Mouse (Mus musculus) urinary bladder, postnatal 36 days (tissue): Measurements from ENCODE around the gene Itprid2.
A peak's percentile ranks its signal among the peaks of the same experiment; 100 is the strongest.
"Not testable (repeated sequence)": the region's sequence is repeated elsewhere in the genome, so short reads cannot be mapped to it uniquely, and the experiment has no call there.

Experiments used
- DNase-seq, 2 experiments: peaks; one replicate each; pipeline ENCODE4 v3.0.0; 2022; ENCODE audit warnings: low spot score in 2 of 2, mixed read lengths in 1 of 2

Itprid2 gene

DNA sequence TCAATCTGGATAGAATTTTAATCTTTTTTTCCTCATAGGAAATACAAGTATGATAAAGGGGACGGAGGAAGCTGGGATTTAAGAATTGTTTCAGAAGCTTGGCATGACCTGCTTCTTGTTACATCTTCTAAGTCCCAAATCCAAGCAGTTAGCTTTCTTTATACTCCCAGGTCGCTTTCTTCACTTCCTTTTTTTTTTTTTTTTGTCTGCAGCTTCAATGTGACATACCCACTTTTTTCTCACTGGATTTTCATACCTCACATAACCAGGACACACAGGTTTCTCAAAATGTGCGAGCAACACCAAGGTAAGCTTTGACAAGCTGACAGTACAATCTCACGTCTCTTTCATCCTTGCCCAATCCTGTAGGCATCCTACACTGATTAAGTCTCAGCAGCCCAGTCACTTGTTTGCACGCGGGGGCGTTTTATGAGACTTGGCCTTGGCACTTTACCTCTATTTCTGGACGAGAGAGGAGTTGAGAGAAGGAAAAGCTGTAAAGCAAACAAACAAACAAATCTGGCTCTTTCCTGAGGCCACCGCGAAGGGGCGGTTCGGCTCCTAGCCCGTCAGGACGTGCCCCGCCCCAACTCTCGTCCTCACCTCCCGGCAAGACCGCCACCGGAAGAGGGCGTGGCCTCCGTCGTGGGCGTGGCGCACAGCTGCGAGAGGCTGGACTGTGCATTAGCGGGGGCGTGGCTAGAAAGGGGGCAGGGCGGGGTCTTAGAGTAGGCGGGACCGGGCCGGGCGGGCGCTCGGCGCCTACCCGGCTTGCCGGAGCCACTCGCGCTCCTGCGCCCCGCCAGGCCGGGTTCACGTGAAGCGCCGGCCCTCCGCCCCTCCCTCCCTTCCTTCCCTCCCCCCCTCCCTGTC is at the start of gene Itprid2:
TSS of gene Itprid2 (plus strand) at position 825 of the 873 bp plus-strand sequence.
- DNase-seq: peak; percentile 96 to 98

DNA sequence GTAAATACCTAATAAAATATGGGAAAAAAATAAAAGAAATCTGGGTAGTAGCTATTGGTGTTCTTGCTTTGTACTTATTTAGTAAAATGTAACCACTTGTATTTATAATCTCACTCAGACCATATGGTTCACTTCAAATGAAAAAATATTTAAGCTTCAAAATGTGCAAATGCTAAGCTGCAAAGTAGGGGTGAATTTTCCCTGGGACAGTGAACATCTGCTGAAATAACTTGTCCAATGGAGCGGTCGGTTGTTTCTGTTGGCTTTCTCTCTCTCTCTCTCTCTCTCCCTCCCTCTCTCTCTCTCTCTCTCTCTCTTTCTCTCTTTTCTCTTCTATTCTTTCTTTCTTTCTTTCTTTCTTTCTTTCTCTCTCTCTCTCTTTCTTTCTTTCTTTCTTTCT is 39.0 kb upstream of the Itprid2 start:
- DNase-seq: no peak

- no peak for DNase-seq
Measured at GRCm38 (mm10) chr2:79597090-79597489, 38.1 kb upstream of the Itprid2 start.

DNA sequence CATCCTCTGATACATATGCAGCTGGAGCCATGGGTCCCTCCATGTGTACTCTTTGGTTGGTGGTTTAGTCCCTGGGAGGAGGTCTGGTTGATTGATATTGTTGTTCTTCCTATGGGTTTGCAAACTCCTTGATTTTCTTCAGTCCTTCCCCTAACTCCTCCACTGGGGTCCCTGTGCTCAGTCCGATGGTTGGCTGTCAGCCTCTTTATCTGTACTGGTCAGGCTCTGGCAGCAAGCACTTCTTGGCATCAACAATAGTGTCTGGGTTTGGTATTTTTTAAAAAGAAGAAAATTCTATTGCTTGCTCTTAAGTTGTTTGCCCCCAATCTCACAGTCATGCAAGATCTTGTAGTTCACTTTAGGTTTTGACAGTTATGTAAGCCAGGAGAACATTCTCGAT is 34.0 kb upstream of the Itprid2 start:
- not testable (repeated sequence) for DNase-seq

- peak; percentile 10 to 20 for DNase-seq
Measured at GRCm38 (mm10) chr2:79601691-79602116, 33.4 kb upstream of the Itprid2 start.

DNA sequence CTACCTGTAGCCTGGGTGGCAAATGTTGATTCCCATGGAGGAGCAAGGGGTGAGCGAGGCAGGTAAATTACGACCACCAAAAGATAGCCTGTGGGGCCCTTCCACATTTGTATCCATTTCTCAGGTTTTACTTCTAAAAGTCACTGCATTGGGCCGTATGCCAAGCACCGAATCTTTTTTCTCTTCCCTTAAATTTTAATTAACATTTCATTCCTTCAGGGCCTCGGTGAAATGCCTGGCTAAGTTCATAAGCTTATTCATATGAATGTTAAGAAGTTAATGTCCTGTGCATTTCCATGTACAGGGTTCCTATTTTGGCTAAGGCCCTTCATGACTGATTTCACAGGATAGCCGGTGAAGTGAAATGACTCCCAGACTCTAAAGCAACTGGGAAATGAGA is 32.8 kb upstream of the Itprid2 start:
- no peak for DNase-seq

DNA sequence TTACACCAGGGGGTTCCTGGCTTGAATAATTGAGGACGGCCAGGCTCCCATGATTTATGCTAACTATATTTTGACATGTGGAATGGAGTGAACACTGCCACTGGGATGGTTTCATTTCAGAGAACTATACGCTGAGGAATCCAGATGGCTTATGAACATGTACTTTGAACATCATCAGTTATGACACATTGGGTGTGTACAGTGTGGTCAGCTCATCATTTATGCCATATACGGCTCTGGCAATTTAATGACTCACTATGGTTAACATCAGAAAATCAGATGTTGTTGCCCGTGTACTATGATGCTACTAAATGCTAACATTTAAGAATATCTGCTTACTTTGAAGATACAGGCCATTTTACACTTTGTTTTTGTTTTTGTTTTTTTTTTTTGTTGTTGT is 31.8 kb upstream of the Itprid2 start:
- no peak for DNase-seq

DNA sequence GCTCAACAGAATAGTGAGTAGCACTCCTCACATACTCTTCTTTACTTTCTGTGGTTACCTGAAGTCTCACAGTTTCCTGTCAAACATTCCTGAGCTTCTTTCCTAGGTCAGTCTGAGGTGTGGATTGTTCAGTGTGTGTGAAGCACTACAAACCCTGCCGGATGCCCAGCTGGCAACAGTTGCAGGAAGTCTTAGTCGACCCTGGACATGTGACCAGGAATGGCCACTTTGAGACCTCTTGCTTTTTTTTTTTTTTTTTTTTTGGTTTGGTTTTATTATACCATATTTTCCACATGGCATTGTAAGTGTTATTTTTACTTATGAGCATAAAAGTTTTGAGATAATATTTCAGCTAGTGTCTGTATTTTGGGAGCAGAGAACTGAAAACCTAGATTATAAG is 29.1 kb upstream of the Itprid2 start:
- DNase-seq: no peak

GRCm38 (mm10) chr2:79607181-79607580 is 28.0 kb upstream of the Itprid2 start:
- DNase-seq: no peak

GRCm38 (mm10) chr2:79608301-79609074 is 26.7 kb upstream of the Itprid2 start:
- no peak for DNase-seq

- DNase-seq: no peak
Measured at GRCm38 (mm10) chr2:79610894-79611293, 24.3 kb upstream of the Itprid2 start.

GRCm38 (mm10) chr2:79618145-79618544 is 17.0 kb upstream of the Itprid2 start:
- no peak for DNase-seq

DNA sequence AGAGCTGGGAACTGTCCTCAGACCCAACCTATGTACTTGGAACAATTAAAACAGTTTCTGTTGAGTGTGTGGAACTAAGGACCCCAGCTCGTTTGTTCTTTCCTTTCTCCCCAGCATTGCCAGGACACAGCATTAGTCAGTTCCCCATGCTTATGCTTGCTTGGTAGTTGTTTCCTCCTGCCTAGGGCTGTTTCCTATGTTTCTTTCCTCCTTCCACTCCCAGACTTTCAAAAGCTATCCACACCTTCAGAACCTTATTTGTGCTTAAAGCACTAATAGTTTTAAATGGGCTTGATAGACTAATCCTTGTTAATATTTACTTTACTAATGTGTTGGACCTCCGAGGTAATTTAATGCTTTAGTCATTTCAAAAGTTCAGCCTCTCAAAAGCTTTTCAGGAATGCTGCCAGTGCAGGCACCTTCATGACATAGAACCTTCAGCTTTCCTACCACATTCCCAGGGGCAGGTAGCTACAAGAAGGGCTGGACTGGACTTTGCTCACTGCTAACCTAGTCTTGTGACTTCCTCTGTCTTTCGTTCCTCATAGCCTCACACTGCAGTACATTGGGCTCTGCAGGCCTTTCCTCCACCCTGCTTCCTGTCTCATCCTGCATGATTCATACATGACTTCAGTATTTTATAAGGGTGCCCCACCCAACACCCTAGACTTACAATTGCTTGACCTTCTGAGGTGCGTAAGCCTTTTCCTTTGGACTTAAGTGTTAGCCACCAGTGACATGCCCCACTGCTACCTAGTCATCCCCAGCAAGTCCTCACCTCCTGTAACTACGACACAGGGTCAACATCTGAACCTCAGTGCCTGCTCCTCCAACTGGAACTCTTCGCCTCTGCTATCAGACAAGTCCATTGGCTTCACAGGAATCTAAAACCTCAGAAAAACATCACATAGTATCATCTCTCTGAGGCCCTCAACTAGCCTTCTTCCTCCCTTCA is 16.3 kb upstream of the Itprid2 start:
- DNase-seq: peak in 1 of 2 experiments; percentile 10

- DNase-seq: no peak
Measured at GRCm38 (mm10) chr2:79623256-79623655, 11.9 kb upstream of the Itprid2 start.

- DNase-seq: no peak
Measured at GRCm38 (mm10) chr2:79627624-79628023, 7.5 kb upstream of the Itprid2 start.

GRCm38 (mm10) chr2:79630231-79630630 is 4.9 kb upstream of the Itprid2 start:
- DNase-seq: no peak

- peak; percentile 60 to 68 for DNase-seq
Measured at GRCm38 (mm10) chr2:79635426-79636291, 507 bp downstream of the Itprid2 start.

DNA sequence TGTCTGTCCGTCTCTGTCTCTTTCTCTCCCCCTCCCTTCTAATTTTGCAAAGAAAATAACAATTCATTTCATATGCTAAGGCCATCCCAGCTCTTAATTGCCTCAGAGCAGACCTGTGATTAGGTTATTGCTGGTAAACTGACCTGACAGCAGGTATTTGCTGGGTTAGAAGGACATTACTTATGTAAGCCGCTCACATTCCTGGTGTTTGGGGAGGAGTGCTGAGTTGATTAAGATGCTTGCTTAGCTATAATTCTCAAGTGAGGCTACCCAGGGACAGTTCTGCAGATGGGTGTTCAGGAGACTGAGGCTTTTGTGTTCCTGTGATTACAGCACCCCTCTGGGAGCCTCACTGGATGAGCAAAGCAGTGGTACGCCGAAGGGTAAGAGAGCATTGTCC is 3.8 kb downstream of the Itprid2 start:
- no peak for DNase-seq

GRCm38 (mm10) chr2:79646237-79646688 is 11.1 kb downstream of the Itprid2 start:
- DNase-seq: peak in 1 of 2 experiments; percentile 35

DNA sequence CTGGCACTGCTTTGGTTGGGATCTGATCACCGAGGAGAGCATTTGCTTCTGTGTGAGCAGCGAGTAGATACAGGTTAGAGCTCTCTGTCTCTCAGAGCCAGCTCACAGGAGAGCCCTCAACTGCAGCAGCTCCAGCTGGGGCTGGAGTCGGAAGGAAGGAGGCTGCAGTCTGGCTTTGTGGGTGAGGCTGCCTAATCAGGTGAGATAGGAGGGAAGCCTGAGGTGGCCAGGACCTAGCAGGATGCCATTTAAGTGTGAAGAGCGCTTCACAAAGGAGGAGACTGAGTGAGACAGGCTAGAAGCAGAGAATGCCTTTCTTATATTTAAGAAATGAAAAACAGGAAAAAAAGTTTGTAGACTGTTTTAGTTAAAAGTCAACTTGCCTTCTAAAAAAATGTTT is 11.9 kb downstream of the Itprid2 start:
- DNase-seq: no peak

- DNase-seq: no peak
Measured at GRCm38 (mm10) chr2:79647728-79648127, 12.6 kb downstream of the Itprid2 start.
